Mouse (Mus musculus) testis, adult 2 months (tissue): ENCODE data around the gene Bola3. TPM values are rescaled to one million over a fixed set of nuclear protein-coding genes. Genes with fewer than 3 reads are reported as not detected.

Source experiments
- H3K27ac ChIP-seq: fragments of 200-500 bp; 2 replicates; pipeline ENCODE4 v1.5.1; 2012; ENCODE audit warnings: low read depth, low read length; ENCODE audit not compliant: control insufficient read depth, insufficient read depth
- H3K27me3 ChIP-seq: fragments of 200-500 bp; 2 replicates; pipeline ENCODE4 v1.6.1; 2012; ENCODE audit warnings: mild to moderate bottlenecking, low read length, moderate library complexity; ENCODE audit not compliant: control insufficient read depth, insufficient read depth
- H3K36me3 ChIP-seq: fragments of 200-500 bp; 2 replicates; pipeline ENCODE4 v1.6.1; 2012; ENCODE audit warnings: mild to moderate bottlenecking, low read length; ENCODE audit not compliant: control insufficient read depth, insufficient read depth
- H3K4me1 ChIP-seq: fragments of 200-500 bp; 2 replicates; pipeline ENCODE4 v1.6.1; 2012; ENCODE audit warnings: low read length; ENCODE audit not compliant: control insufficient read depth, insufficient read depth
- H3K4me3 ChIP-seq: fragments of 200-500 bp; 2 replicates; pipeline ENCODE4 v1.5.1; 2012; ENCODE audit warnings: low read depth, mild to moderate bottlenecking, low read length, moderate library complexity, mixed read lengths; ENCODE audit not compliant: control insufficient read depth
- CTCF ChIP-seq: fragments of 200-500 bp; IDR thresholded peaks from 2 replicates; pipeline ENCODE4 v1.5.1; 2012; ENCODE audit warnings: low read depth, mild to moderate bottlenecking, inconsistent platforms, low read length, moderate library complexity; ENCODE audit not compliant: control insufficient read depth, insufficient read depth, insufficient replicate concordance
- POLR2A ChIP-seq: fragments of 200-500 bp; IDR thresholded peaks from 2 replicates; pipeline ENCODE4 v1.6.1; 2012; ENCODE audit warnings: low read depth, mild to moderate bottlenecking, inconsistent platforms, low read length, moderate library complexity; ENCODE audit not compliant: control insufficient read depth
- polyA plus RNA-seq: library from polyadenylated mRNA; depleted of rRNA; stranded (reverse); fragments of >200 nt; gene quantifications from 2 replicates; pipeline ENCODE4 v1.2.3, GENCODE M21; 2012

The Bola3 gene
- polyA plus RNA-seq, 1 experiment, result 64.3 TPM

GRCm38 (mm10) chr6:83315293-83315692, 33.7 kb upstream of the Bola3 start:
- Histone ChIP-seq H3K4me1 (peaks cover 9% of the 10 kb centered on the region), H3K27ac (no peak overlapping the region), H3K27me3 (no peaks in the 10 kb centered on the region), H3K36me3 (no peaks in the 10 kb centered on the region), H3K4me3 (no peak overlapping the region)
- TF ChIP-seq CTCF, result no peak

DNA sequence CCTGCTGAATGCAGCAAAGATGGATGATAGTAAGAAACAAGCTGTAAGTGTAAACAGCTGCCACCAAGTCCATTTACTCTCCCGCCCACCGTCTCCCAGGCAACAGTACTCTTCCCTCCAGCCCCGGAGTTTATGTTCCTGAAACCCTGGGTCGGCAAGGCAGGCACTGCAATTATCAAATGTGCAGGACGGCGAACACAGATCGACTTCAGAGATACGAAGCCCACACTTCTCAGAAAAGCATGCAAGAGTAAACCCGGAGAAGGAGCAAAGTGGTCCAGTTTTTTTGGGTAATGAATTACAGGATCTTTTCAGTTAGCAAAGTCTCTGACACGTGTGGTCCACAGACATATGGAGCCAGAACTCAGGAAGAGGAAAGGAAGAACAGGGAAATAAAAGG, 32.9 kb upstream of the Bola3 start:
- Histone ChIP-seq H3K27ac (peak overlapping the region; percentile 7), H3K36me3 (no peaks in the 10 kb centered on the region), H3K4me3 (no peak overlapping the region), H3K4me1 (peaks cover 9% of the 10 kb centered on the region), H3K27me3 (no peaks in the 10 kb centered on the region)
- no peak for TF ChIP-seq POLR2A
- TF ChIP-seq CTCF, result no peak

- Histone ChIP-seq H3K4me3 (peak overlapping the region; percentile 93), H3K36me3 (no peaks in the 10 kb centered on the region), H3K4me1 (peaks cover 9% of the 10 kb centered on the region), H3K27ac (peak overlapping the region; percentile 77), H3K27me3 (no peaks in the 10 kb centered on the region)
- TF ChIP-seq CTCF, result peak; percentile 56; the same call in 1 of the 2 replicates
- peak; percentile 68 for TF ChIP-seq POLR2A
Measured at GRCm38 (mm10) chr6:83317108-83317741, 31.7 kb upstream of the Bola3 start.

- no peak overlapping the region for H3K27ac ChIP-seq
- no peaks in the 10 kb centered on the region for H3K36me3 ChIP-seq
- peaks cover 5% of the 10 kb centered on the region for H3K4me1 ChIP-seq
- no peaks in the 10 kb centered on the region for H3K27me3 ChIP-seq
- TF ChIP-seq CTCF (no peak), POLR2A (no peak)
- no peak overlapping the region for H3K4me3 ChIP-seq
Measured at GRCm38 (mm10) chr6:83321927-83322326, 27.0 kb upstream of the Bola3 start.

GRCm38 (mm10) chr6:83322794-83323193, 26.2 kb upstream of the Bola3 start:
- Histone ChIP-seq H3K4me1 (peaks cover 5% of the 10 kb centered on the region), H3K4me3 (no peak overlapping the region), H3K36me3 (no peaks in the 10 kb centered on the region)

DNA sequence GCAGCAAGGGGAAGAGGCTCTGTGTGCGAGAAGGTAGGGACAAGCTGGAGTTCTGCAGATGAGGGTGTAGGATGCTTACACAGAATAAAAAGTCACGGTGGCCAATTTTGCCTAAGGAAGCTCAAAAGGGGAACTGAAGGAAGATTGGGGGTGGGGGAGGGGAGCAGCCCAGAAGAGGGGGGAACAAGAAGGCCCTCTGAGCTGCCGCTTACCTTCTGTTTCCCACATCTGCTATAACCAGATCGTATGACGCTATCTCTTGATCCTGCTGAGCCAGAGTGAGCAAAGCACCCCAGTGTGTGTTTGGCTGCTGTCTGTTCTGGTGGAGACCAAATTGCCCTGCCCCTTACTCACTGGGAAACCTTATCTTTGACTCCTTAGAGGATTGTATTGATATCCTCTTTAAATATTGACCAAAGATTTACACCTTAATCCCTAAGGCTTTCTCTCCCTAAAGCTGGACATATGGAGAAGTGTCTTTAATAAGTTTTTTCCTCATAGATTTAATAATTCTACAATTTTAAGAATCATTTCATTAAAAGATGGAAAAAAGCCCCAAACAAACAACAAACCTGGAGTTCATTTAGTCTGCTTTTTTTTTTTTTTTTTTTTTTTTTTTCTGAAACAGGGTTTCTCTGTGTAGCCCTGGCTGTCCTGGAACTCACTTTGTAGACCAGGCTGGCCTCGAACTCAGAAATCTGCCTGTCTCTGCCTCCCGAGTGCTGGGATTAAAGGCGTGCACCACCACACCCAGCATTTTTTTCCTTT, 25.1 kb upstream of the Bola3 start:
- H3K27me3 ChIP-seq, result no peaks in the 10 kb centered on the region
- no peaks in the 10 kb centered on the region for H3K36me3 ChIP-seq
- no peak for TF ChIP-seq CTCF
- no peak for TF ChIP-seq POLR2A
- peaks cover 2% of the 10 kb centered on the region for H3K4me1 ChIP-seq
- no peak overlapping the region for H3K4me3 ChIP-seq
- no peak overlapping the region for H3K27ac ChIP-seq

More at GRCm38 (mm10) chr6:83322794-83323193, 26.2 kb upstream of the Bola3 start:
- TF ChIP-seq POLR2A (no peak), CTCF (no peak)
- H3K27me3 ChIP-seq, result no peaks in the 10 kb centered on the region
- H3K27ac ChIP-seq, result no peak overlapping the region

DNA sequence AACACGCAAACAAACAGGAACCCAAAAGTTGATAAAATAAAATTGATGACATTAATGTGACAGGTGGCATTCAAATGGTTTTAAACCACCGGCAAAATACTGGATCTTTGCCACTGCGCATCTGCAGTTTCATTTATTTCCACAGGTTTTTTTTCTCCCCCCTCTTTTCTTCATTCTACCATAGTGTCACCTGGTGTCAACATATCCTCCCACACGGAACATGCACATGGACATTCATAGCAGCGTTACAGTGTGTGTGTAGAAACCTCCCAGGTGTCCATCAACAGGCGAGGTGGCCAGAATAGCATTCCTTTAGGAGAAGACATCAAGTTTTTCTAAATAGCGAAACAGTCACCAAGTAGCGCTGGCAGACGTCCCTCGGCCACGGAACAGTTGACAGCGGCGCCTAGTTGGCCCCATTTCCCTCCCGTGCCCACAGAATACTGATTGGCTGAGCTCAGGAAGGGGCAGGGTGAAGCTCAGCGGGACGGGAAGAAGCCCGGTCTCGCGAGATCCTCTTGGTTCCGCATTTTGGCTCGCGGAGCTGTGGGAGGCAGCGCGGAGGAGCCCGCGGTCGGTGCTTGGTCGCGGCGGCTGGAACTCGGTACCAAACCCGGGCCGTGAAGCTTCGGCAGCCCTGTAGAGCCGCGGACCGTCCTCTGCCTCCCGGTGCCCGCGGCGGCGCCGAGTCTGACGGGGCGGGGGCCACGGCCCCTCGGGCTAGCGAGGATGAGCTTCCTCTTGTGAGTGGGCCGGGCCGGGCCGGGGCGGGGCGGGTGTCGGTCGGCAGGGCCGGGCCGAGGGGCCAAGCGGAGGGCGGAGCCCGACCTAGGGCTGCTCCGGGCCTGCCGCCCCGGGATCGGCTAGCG, 23.2 kb upstream of the Bola3 start, which contains the start of the genes Mthfd2 and Mob1a:
Gene Mthfd2, minus strand, starts transcription at position 384 of the 869 bp plus-strand sequence.
Gene Mob1a, plus strand, starts transcription at position 492 of the 869 bp plus-strand sequence.
- Histone ChIP-seq H3K27ac (peak within 1 kb of the TSS; percentile 82), H3K27me3 (no peaks in the 10 kb centered on the region), H3K4me3 (peak within 1 kb of the TSS; percentile 87), H3K36me3 (no peaks in the 10 kb centered on the region; the same call in 1 of the 2 replicates), H3K4me1 (peaks cover 2% of the 10 kb centered on the region)
- peak; percentile 94 for TF ChIP-seq POLR2A
- TF ChIP-seq CTCF, result no peak
